Mouse (Mus musculus): ENCODE measurements at regions not wholly inside any gene's neighbourhood (a gene's known extent, or its start where the extent isn't known, plus 50 kb on each side); places are given as distances from the start of the nearest gene placed in this dataset.

- H3K4me1 ChIP-seq (ENCODE audit: insufficient read depth) = no peaks in the 10 kb centered on the region
- H3K9ac ChIP-seq (replicated peaks) = no peak overlapping the region
- H3K27me3 ChIP-seq (ENCODE audit: insufficient read depth, low read length) = no peaks in the 10 kb centered on the region
- no peak for DNase-seq
- H3K36me3 ChIP-seq (replicated peaks; ENCODE audit: insufficient read depth, low read length) = no peaks in the 10 kb centered on the region
- no peak for ATAC-seq
- H3K4me3 ChIP-seq (ENCODE audit: low read depth, low read length) = no peak overlapping the region
- no peak overlapping the region for H3K4me2 ChIP-seq (ENCODE audit: low read depth, low read length)
- no peak overlapping the region for H3K27ac ChIP-seq (ENCODE audit: low read depth)
- TF ChIP-seq EP300 (IDR thresholded peaks at IDR 0.05; ENCODE audit: low read depth) = no peak
- TF ChIP-seq CTCF (IDR thresholded peaks at IDR 0.05; ENCODE audit: low read depth) = no peak
- no peaks in the 10 kb centered on the region; the same call in 1 of the 2 replicates for H3K9me3 ChIP-seq (ENCODE audit: low read length)
- WGBS (ENCODE audit: insufficient replicate concordance) = 65% methylated on average over 3 of the region's 3 CpGs
These were observed 396.3 kb upstream of the 3110018I06Rik start for GRCm38 (mm10) chr12:107092151-107092550.

DNA sequence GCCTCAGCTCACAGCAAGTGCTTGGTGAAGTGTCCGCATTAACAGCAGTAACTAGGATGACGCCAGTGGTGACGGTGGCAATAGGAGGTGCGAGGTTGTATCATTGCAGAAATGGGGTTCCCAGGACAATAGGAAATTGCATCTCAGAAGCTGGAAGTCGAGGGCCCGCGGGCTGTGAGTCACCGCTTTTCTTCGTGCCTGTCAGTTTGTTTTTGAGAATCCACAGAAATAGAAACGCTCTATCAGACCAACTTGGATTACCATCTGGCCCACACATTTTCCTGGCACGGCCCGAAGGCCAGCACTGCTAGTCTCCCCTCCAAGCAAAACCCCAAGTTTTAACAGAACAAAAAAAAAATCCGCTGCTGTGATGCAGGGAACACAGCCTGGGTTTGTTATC, 395.1 kb upstream of the 3110018I06Rik start:
- DNase-seq (no peak), ATAC-seq (no peak)
- Histone ChIP-seq H3K9me3 (ENCODE audit: low read length) (no peaks in the 10 kb centered on the region; the same call in 1 of the 2 replicates), H3K36me3 (replicated peaks; ENCODE audit: insufficient read depth, low read length) (no peaks in the 10 kb centered on the region), H3K4me2 (ENCODE audit: low read depth, low read length) (no peak overlapping the region), H3K4me1 (ENCODE audit: insufficient read depth) (no peaks in the 10 kb centered on the region), H3K27ac (ENCODE audit: low read depth) (no peak overlapping the region), H3K4me3 (ENCODE audit: low read depth, low read length) (no peak overlapping the region), H3K27me3 (ENCODE audit: insufficient read depth, low read length) (no peaks in the 10 kb centered on the region), H3K9ac (replicated peaks) (no peak overlapping the region)
- TF ChIP-seq CTCF (IDR thresholded peaks at IDR 0.05; ENCODE audit: low read depth) (no peak), EP300 (IDR thresholded peaks at IDR 0.05; ENCODE audit: low read depth) (no peak)
- 78% methylated on average over 13 of the region's 13 CpGs for WGBS (ENCODE audit: insufficient replicate concordance)

GRCm38 (mm10) chr12:107095409-107095808, 393.0 kb upstream of the 3110018I06Rik start:
- no peaks in the 10 kb centered on the region for H3K36me3 ChIP-seq (replicated peaks; ENCODE audit: insufficient read depth, low read length)
- no peak for TF ChIP-seq CTCF (IDR thresholded peaks at IDR 0.05; ENCODE audit: low read depth)
- TF ChIP-seq EP300 (IDR thresholded peaks at IDR 0.05; ENCODE audit: low read depth) = no peak
- ATAC-seq (no peak), DNase-seq (no peak)
- H3K4me3 ChIP-seq (ENCODE audit: low read depth, low read length) = no peak overlapping the region
- WGBS (ENCODE audit: insufficient replicate concordance) = 78% methylated on average over 6 of the region's 6 CpGs
- H3K4me1 ChIP-seq (ENCODE audit: insufficient read depth) = no peaks in the 10 kb centered on the region
- no peak overlapping the region for H3K27ac ChIP-seq (ENCODE audit: low read depth)
- no peak overlapping the region for H3K9ac ChIP-seq (replicated peaks)
- H3K27me3 ChIP-seq (ENCODE audit: insufficient read depth, low read length) = no peaks in the 10 kb centered on the region
- no peaks in the 10 kb centered on the region; the same call in 1 of the 2 replicates for H3K9me3 ChIP-seq (ENCODE audit: low read length)
- H3K4me2 ChIP-seq (ENCODE audit: low read depth, low read length) = no peak overlapping the region

- H3K4me3 ChIP-seq (ENCODE audit: low read depth, low read length) = no peak overlapping the region
- no peak for DNase-seq
- H3K36me3 ChIP-seq (replicated peaks; ENCODE audit: insufficient read depth, low read length) = no peaks in the 10 kb centered on the region
- no peak overlapping the region for H3K27ac ChIP-seq (ENCODE audit: low read depth)
- no peak for TF ChIP-seq CTCF (IDR thresholded peaks at IDR 0.05; ENCODE audit: low read depth)
- no peak for TF ChIP-seq EP300 (IDR thresholded peaks at IDR 0.05; ENCODE audit: low read depth)
- H3K4me2 ChIP-seq (ENCODE audit: low read depth, low read length) = no peak overlapping the region
- H3K4me1 ChIP-seq (ENCODE audit: insufficient read depth) = no peaks in the 10 kb centered on the region
- H3K9ac ChIP-seq (replicated peaks) = no peak overlapping the region
- no peak for ATAC-seq
- WGBS (ENCODE audit: insufficient replicate concordance) = 36% methylated on average over 8 of the region's 8 CpGs
- H3K27me3 ChIP-seq (ENCODE audit: insufficient read depth, low read length) = no peaks in the 10 kb centered on the region
- no peaks in the 10 kb centered on the region for H3K9me3 ChIP-seq (ENCODE audit: low read length)
These were observed 383.9 kb upstream of the 3110018I06Rik start for GRCm38 (mm10) chr12:107104570-107104969.

DNA sequence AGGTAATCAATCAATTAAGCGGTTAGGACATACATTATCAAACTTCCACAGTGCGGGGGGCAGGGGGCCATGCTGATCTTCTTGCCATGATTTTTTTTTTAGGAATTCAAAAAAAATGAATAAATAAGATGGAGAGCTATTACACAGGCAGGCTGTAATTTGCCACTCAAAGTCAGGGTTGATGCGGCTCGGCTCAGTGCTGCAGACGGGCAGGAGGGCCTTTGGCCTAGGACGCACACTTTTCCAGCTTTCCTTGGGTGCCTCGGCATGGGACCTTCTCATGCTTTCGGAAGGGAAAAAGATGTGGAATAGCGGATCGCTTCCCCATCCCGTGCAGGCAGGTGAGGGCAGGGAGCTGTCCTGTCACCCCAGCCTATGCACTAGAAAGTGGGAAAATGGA, 383.4 kb upstream of the 3110018I06Rik start:
- no peak overlapping the region for H3K4me2 ChIP-seq (ENCODE audit: low read depth, low read length)
- H3K36me3 ChIP-seq (replicated peaks; ENCODE audit: insufficient read depth, low read length) = no peaks in the 10 kb centered on the region
- H3K9me3 ChIP-seq (ENCODE audit: low read length) = no peaks in the 10 kb centered on the region
- H3K4me3 ChIP-seq (ENCODE audit: low read depth, low read length) = no peak overlapping the region
- no peak overlapping the region for H3K27ac ChIP-seq (ENCODE audit: low read depth)
- H3K27me3 ChIP-seq (ENCODE audit: insufficient read depth, low read length) = no peaks in the 10 kb centered on the region
- WGBS (ENCODE audit: insufficient replicate concordance) = 66% methylated on average over 11 of the region's 11 CpGs
- TF ChIP-seq CTCF (IDR thresholded peaks at IDR 0.05; ENCODE audit: low read depth) = no peak
- no peak for TF ChIP-seq EP300 (IDR thresholded peaks at IDR 0.05; ENCODE audit: low read depth)
- no peak overlapping the region for H3K9ac ChIP-seq (replicated peaks)
- DNase-seq (no peak), ATAC-seq (no peak)
- no peaks in the 10 kb centered on the region for H3K4me1 ChIP-seq (ENCODE audit: insufficient read depth)

DNA sequence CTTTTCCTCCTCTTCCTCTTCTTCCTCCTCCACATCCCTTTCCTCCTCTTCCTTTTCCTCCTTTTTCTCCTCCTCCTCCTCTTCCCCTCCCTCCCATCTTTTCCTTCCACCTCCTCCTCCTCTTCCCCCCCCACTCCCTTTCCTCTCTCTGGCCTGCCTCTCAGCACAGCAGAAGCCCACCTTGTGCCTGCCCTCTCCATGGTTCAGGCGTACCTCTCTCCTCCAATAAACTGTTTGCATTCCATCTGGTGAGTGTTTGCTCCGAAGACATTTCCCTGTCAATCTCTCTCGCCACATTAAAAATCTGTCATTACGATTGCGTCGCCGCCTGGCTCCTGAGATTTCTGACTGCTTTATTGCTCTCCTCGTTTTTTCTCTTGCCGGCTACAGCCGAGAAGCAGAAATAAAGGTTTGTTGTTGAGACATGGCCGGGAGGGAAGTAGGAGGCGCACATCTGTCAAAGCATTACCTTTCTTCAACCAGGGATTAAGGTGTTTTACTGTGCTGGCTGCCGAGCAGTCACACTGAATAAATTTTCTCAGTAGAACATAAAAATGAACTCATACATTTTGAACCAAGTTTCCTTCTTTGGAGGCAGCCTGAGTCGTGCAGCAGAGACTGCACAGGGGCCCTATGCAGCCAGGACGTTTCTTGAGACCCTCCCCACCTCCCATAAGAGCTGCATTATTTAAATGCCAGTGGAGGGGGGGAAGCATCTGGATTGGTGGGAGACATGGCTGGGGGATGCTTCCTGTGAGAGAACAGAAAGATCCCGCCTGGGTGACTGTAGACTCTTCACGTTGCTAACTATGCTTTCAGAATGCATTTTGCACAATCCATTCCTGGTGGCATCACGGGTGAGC, 376.3 kb upstream of the 3110018I06Rik start:
- Histone ChIP-seq H3K4me2 (ENCODE audit: low read depth, low read length) (no peak overlapping the region), H3K27me3 (ENCODE audit: insufficient read depth, low read length) (no peaks in the 10 kb centered on the region), H3K36me3 (replicated peaks; ENCODE audit: insufficient read depth, low read length) (no peaks in the 10 kb centered on the region), H3K9ac (replicated peaks) (no peak overlapping the region), H3K27ac (ENCODE audit: low read depth) (no peak overlapping the region), H3K4me3 (ENCODE audit: low read depth, low read length) (no peak overlapping the region), H3K9me3 (ENCODE audit: low read length) (no peaks in the 10 kb centered on the region), H3K4me1 (ENCODE audit: insufficient read depth) (no peaks in the 10 kb centered on the region)
- DNase-seq (no peak), ATAC-seq (no peak)
- 58% methylated on average over 18 of the region's 18 CpGs for WGBS (ENCODE audit: insufficient replicate concordance)
- no peak for TF ChIP-seq CTCF (IDR thresholded peaks at IDR 0.05; ENCODE audit: low read depth)
- no peak for TF ChIP-seq EP300 (IDR thresholded peaks at IDR 0.05; ENCODE audit: low read depth)

Measured in liver, postnatal 0 days (tissue).